Mouse (Mus musculus) embryonic stem cell, embryonic (primary cell): ENCODE data around the gene Cacna1d.

Experiments
- CTCF ChIA-PET, 4 experiments: fragments of 300-600 bp in 2 of 4; fragments of 350-600 bp in 2 of 4; sonication (Branson Sonifier 250); formaldehyde crosslinking; loops; one replicate each; lab custom pipeline; 2022; ENCODE audit warnings: inconsistent platforms in 2 of 4; lab: Charles Lee
- POLR2A ChIA-PET, 4 experiments: fragments of 300-600 bp in 2 of 4; fragments of 350-600 bp in 2 of 4; sonication (Branson Sonifier 250); formaldehyde crosslinking; loops; one replicate each; lab custom pipeline; 2022; ENCODE audit warnings: antibody characterized with exemption in 4 of 4, inconsistent platforms in 1 of 4; lab: Charles Lee

The Cacna1d gene

GRCm38 (mm10) chr14:30064864-30065263, 426.4 kb downstream of the Cacna1d start:
- ChIA-PET CTCF (no interaction called here), POLR2A (no interaction called here)

- ChIA-PET POLR2A (no interaction called here), CTCF (interaction anchor here in 1 of 4 experiments (0.5 kb wide), 1 partner anchor 308 kb away, joined by 9 read pairs; no protein-coding TSS in a partner anchor)
Observed at GRCm38 (mm10) chr14:30056031-30056766, 435.1 kb downstream of the Cacna1d start.

GRCm38 (mm10) chr14:30054922-30055321, 436.3 kb downstream of the Cacna1d start:
- CTCF ChIA-PET: interaction anchor here in 1 of 4 experiments (0.7 kb wide), 1 partner anchor 466 kb away, joined by 3 read pairs; no protein-coding TSS in a partner anchor
- POLR2A ChIA-PET: no interaction called here

GRCm38 (mm10) chr14:30050280-30050679, 441.0 kb downstream of the Cacna1d start:
- ChIA-PET CTCF (no interaction called here), POLR2A (no interaction called here)

GRCm38 (mm10) chr14:30048049-30048448, 443.2 kb downstream of the Cacna1d start:
- POLR2A ChIA-PET: no interaction called here
- CTCF ChIA-PET: interaction anchor here in 2 of 4 experiments (0.6 to 1.0 kb wide), 2 partner anchors 158 to 412 kb away, joined by 3 read pairs; no protein-coding TSS in a partner anchor

- CTCF ChIA-PET: interaction anchor here in 1 of 4 experiments (0.7 kb wide), 1 partner anchor 17 kb away, joined by 3 read pairs; no protein-coding TSS in a partner anchor
- POLR2A ChIA-PET: no interaction called here
Observed at GRCm38 (mm10) chr14:30046976-30047375, 444.3 kb downstream of the Cacna1d start.

- POLR2A ChIA-PET: no interaction called here
- CTCF ChIA-PET: no interaction called here
Observed at GRCm38 (mm10) chr14:30045704-30046220, 445.5 kb downstream of the Cacna1d start.

- ChIA-PET POLR2A (no interaction called here), CTCF (no interaction called here)
Observed at GRCm38 (mm10) chr14:30045239-30045638, 446.0 kb downstream of the Cacna1d start.

GRCm38 (mm10) chr14:30043356-30043940, 447.8 kb downstream of the Cacna1d start:
- ChIA-PET CTCF (interaction anchor here in 1 of 4 experiments (1.0 kb wide), 1 partner anchor 10 kb away, joined by 3 read pairs; no protein-coding TSS in a partner anchor), POLR2A (no interaction called here)

GRCm38 (mm10) chr14:30041836-30042235, 449.4 kb downstream of the Cacna1d start:
- POLR2A ChIA-PET: no interaction called here

GRCm38 (mm10) chr14:30039413-30039812, 451.8 kb downstream of the Cacna1d start:
- ChIA-PET CTCF (interaction anchor here in 2 of 4 experiments (0.6 to 0.7 kb wide), 2 partner anchors 572 to 583 kb away, joined by 3 read pairs; no protein-coding TSS in a partner anchor), POLR2A (no interaction called here)

More at GRCm38 (mm10) chr14:30041836-30042235, 449.4 kb downstream of the Cacna1d start:
- CTCF ChIA-PET: interaction anchor here in 1 of 4 experiments (0.5 kb wide), 2 partner anchors 11 to 581 kb away, joined by 3 to 7 read pairs; no protein-coding TSS in a partner anchor

- ChIA-PET CTCF (no interaction called here), POLR2A (no interaction called here)
Observed at GRCm38 (mm10) chr14:30038431-30038830, 452.8 kb downstream of the Cacna1d start.

GRCm38 (mm10) chr14:30033405-30033804, 457.9 kb downstream of the Cacna1d start:
- POLR2A ChIA-PET: interaction anchor here in 1 of 4 experiments (0.7 kb wide), 1 partner anchor 20 kb away, joined by 4 read pairs; no protein-coding TSS in a partner anchor
- CTCF ChIA-PET: interaction anchor here in 1 of 4 experiments (0.8 kb wide), 1 partner anchor 76 kb away, joined by 3 read pairs; no protein-coding TSS in a partner anchor

GRCm38 (mm10) chr14:30027378-30027777, 463.9 kb downstream of the Cacna1d start:
- CTCF ChIA-PET: interaction anchor here in 1 of 4 experiments (0.5 kb wide), 1 partner anchor 522 kb away, joined by 3 read pairs; no protein-coding TSS in a partner anchor
- POLR2A ChIA-PET: no interaction called here

- POLR2A ChIA-PET: no interaction called here
Observed at GRCm38 (mm10) chr14:30024387-30024786, 466.9 kb downstream of the Cacna1d start.

GRCm38 (mm10) chr14:30022471-30022870, 468.8 kb downstream of the Cacna1d start:
- ChIA-PET POLR2A (no interaction called here), CTCF (no interaction called here)

More at GRCm38 (mm10) chr14:30024387-30024786, 466.9 kb downstream of the Cacna1d start:
- CTCF ChIA-PET: interaction anchor here in 2 of 4 experiments (0.6 to 0.8 kb wide), 2 partner anchors 81 to 540 kb away, joined by 3 to 6 read pairs; no protein-coding TSS in a partner anchor

GRCm38 (mm10) chr14:30019792-30020575, 471.3 kb downstream of the Cacna1d start:
- POLR2A ChIA-PET: interaction anchor here in 2 of 4 experiments (0.7 to 1.5 kb wide), 2 partner anchors 10 to 12 kb away, joined by 3 read pairs; no protein-coding TSS in a partner anchor
- CTCF ChIA-PET: interaction anchor here in 1 of 4 experiments (0.7 kb wide), 1 partner anchor 84 kb away, joined by 3 read pairs; no protein-coding TSS in a partner anchor

GRCm38 (mm10) chr14:30019375-30019774, 471.9 kb downstream of the Cacna1d start:
- ChIA-PET CTCF (no interaction called here), POLR2A (interaction anchor here in 1 of 4 experiments (0.8 kb wide), 1 partner anchor 12 kb away, joined by 3 read pairs; no protein-coding TSS in a partner anchor)
